Mouse (Mus musculus): ENCODE measurements around the gene Clip2. TPM values are rescaled to one million over a fixed set of nuclear protein-coding genes. Genes with fewer than 3 reads are reported as not detected.

Gene Clip2
- polyA plus RNA-seq, 1 experiment = 43.4 TPM

- peak overlapping the region; percentile 92 for H3K27ac ChIP-seq (ENCODE audit: insufficient read depth, low read depth, low read length)
Measured at GRCm38 (mm10) chr5:134550836-134551232, 1.4 kb downstream of the Clip2 start.

DNA sequence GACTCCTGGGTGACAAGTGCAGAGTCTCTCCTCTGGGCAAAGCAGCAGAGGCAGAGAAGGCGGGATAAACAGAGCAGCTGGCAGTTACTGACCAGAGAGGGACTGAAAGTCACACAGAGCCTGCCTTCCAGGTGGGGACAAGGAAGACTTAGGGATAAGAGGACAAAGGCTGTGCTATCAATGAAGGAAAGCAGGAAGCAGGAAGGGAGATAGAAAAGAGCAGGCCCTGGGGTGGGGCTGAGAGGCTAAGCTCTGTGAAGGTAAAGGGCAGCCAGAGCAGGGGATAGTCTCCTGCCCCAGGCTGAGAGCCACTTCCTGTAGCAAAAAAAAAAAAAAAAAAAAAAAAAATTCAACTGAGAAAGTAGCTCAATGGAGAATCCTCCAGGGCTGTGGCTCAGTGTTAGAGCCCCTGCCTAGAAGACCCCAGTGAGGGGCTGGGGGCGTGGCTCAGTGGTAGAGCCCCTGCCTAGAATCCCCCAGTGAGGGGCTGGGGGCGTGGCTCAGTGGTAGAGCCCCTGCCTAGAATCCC is 2.5 kb downstream of the Clip2 start:
- H3K4me1 ChIP-seq (ENCODE audit: control insufficient read depth, insufficient read depth, insufficient read length, low read length) = peaks cover 31% of the 10 kb centered on the region
- WGBS = 24% methylated on average over 3 of the region's 3 CpGs
- H3K27ac ChIP-seq (ENCODE audit: insufficient read depth, low read depth, low read length) = peak overlapping the region; percentile 92
- H3K4me3 ChIP-seq (ENCODE audit: low read depth, low read length) = peak overlapping the region; percentile 27; the same call in 1 of the 2 replicates
- H3K36me3 ChIP-seq (ENCODE audit: control insufficient read depth, insufficient read depth, low read length) = peaks cover 2% of the 10 kb centered on the region; the same call in 1 of the 2 replicates
- TF ChIP-seq CTCF (IDR thresholded peaks at IDR 0.05; ENCODE audit: extremely low read depth, insufficient read length, insufficient replicate concordance, low read depth, low read length) (no peak), POLR2A (IDR thresholded peaks at IDR 0.05; ENCODE audit: low read depth, low read length) (peak; percentile 28; the same call in 1 of the 2 replicates)
- H3K27me3 ChIP-seq (ENCODE audit: control insufficient read depth, insufficient read depth, low read length) = no peaks in the 10 kb centered on the region

More at GRCm38 (mm10) chr5:134550836-134551232, 1.4 kb downstream of the Clip2 start:
- peak; percentile 2; the same call in 1 of the 2 replicates for TF ChIP-seq POLR2A (IDR thresholded peaks at IDR 0.05; ENCODE audit: low read depth, low read length)
- 0 out of 2 replicates have a peak, but pooled peaks have one; percentile 27 for TF ChIP-seq CTCF (IDR thresholded peaks at IDR 0.05; ENCODE audit: extremely low read depth, insufficient read length, insufficient replicate concordance, low read depth, low read length)
- Histone ChIP-seq H3K4me3 (ENCODE audit: low read depth, low read length) (peak overlapping the region; percentile 86), H3K36me3 (ENCODE audit: control insufficient read depth, insufficient read depth, low read length) (peaks cover 2% of the 10 kb centered on the region; the same call in 1 of the 2 replicates), H3K27me3 (ENCODE audit: control insufficient read depth, insufficient read depth, low read length) (no peaks in the 10 kb centered on the region), H3K4me1 (ENCODE audit: control insufficient read depth, insufficient read depth, insufficient read length, low read length) (peaks cover 39% of the 10 kb centered on the region)
- 5% methylated on average over 6 of the region's 6 CpGs for WGBS

DNA sequence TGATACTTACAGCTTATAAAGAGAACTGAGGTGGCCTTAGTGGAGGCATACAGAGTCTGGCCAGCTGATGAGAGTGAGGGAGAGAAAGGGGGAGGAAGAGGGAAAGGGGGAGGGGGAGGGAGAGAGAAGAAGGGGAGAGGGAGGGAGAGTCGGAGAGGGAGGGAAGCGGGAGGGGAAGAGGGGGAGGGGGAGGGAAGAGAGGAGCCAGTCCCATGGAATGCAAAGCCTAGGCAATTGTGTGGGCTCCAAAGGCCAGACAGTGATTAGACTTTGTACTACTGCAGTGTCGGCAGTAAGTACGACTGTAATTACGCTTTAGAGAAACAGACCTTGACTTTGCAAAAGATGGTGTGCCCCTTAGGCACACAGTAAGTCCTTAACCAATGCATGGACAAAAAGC is 3.9 kb downstream of the Clip2 start:
- Histone ChIP-seq H3K36me3 (ENCODE audit: control insufficient read depth, insufficient read depth, low read length) (peaks cover 2% of the 10 kb centered on the region; the same call in 1 of the 2 replicates), H3K4me3 (ENCODE audit: low read depth, low read length) (no peak overlapping the region), H3K27ac (ENCODE audit: insufficient read depth, low read depth, low read length) (peak overlapping the region; percentile 92), H3K27me3 (ENCODE audit: control insufficient read depth, insufficient read depth, low read length) (no peaks in the 10 kb centered on the region), H3K4me1 (ENCODE audit: control insufficient read depth, insufficient read depth, insufficient read length, low read length) (peaks cover 25% of the 10 kb centered on the region)
- no peak for TF ChIP-seq CTCF (IDR thresholded peaks at IDR 0.05; ENCODE audit: extremely low read depth, insufficient read length, insufficient replicate concordance, low read depth, low read length)
- TF ChIP-seq POLR2A (IDR thresholded peaks at IDR 0.05; ENCODE audit: low read depth, low read length) = no peak
- 23% methylated on average over 5 of the region's 5 CpGs for WGBS

- TF ChIP-seq POLR2A (IDR thresholded peaks at IDR 0.05; ENCODE audit: low read depth, low read length) (no peak), CTCF (IDR thresholded peaks at IDR 0.05; ENCODE audit: extremely low read depth, insufficient read length, insufficient replicate concordance, low read depth, low read length) (no peak)
- peaks cover 3% of the 10 kb centered on the region; the same call in 1 of the 2 replicates for H3K36me3 ChIP-seq (ENCODE audit: control insufficient read depth, insufficient read depth, low read length)
- 50% methylated on average over 7 of the region's 7 CpGs for WGBS
- no peak overlapping the region for H3K4me3 ChIP-seq (ENCODE audit: low read depth, low read length)
- no peak overlapping the region for H3K27ac ChIP-seq (ENCODE audit: insufficient read depth, low read depth, low read length)
- H3K4me1 ChIP-seq (ENCODE audit: control insufficient read depth, insufficient read depth, insufficient read length, low read length) = peaks cover 25% of the 10 kb centered on the region
- no peaks in the 10 kb centered on the region for H3K27me3 ChIP-seq (ENCODE audit: control insufficient read depth, insufficient read depth, low read length)
Measured at GRCm38 (mm10) chr5:134546790-134547189, 5.4 kb downstream of the Clip2 start.

- Histone ChIP-seq H3K27me3 (ENCODE audit: control insufficient read depth, insufficient read depth, low read length) (no peaks in the 10 kb centered on the region), H3K4me3 (ENCODE audit: low read depth, low read length) (no peak overlapping the region), H3K4me1 (ENCODE audit: control insufficient read depth, insufficient read depth, insufficient read length, low read length) (peaks cover 32% of the 10 kb centered on the region), H3K36me3 (ENCODE audit: control insufficient read depth, insufficient read depth, low read length) (peaks cover 3% of the 10 kb centered on the region; the same call in 1 of the 2 replicates), H3K27ac (ENCODE audit: insufficient read depth, low read depth, low read length) (no peak overlapping the region)
- TF ChIP-seq POLR2A (IDR thresholded peaks at IDR 0.05; ENCODE audit: low read depth, low read length) = no peak
- TF ChIP-seq CTCF (IDR thresholded peaks at IDR 0.05; ENCODE audit: extremely low read depth, insufficient read length, insufficient replicate concordance, low read depth, low read length) = no peak
- 54% methylated on average over 3 of the region's 3 CpGs for WGBS
Measured at GRCm38 (mm10) chr5:134545242-134545629, 7.0 kb downstream of the Clip2 start.

GRCm38 (mm10) chr5:134544516-134545241 is 7.6 kb downstream of the Clip2 start:
- TF ChIP-seq POLR2A (IDR thresholded peaks at IDR 0.05; ENCODE audit: low read depth, low read length) (peak; percentile 14; the same call in 1 of the 2 replicates), CTCF (IDR thresholded peaks at IDR 0.05; ENCODE audit: extremely low read depth, insufficient read length, insufficient replicate concordance, low read depth, low read length) (no peak)
- H3K4me3 ChIP-seq (ENCODE audit: low read depth, low read length) = no peak overlapping the region
- no peaks in the 10 kb centered on the region for H3K27me3 ChIP-seq (ENCODE audit: control insufficient read depth, insufficient read depth, low read length)
- peaks cover 3% of the 10 kb centered on the region; the same call in 1 of the 2 replicates for H3K36me3 ChIP-seq (ENCODE audit: control insufficient read depth, insufficient read depth, low read length)
- no peak overlapping the region for H3K27ac ChIP-seq (ENCODE audit: insufficient read depth, low read depth, low read length)
- H3K4me1 ChIP-seq (ENCODE audit: control insufficient read depth, insufficient read depth, insufficient read length, low read length) = peaks cover 35% of the 10 kb centered on the region
- WGBS = 73% methylated on average over 19 of the region's 19 CpGs

- no peak overlapping the region for H3K4me3 ChIP-seq (ENCODE audit: low read depth, low read length)
- H3K4me1 ChIP-seq (ENCODE audit: control insufficient read depth, insufficient read depth, insufficient read length, low read length) = peaks cover 14% of the 10 kb centered on the region; the same call in 1 of the 2 replicates
- no peaks in the 10 kb centered on the region for H3K27me3 ChIP-seq (ENCODE audit: control insufficient read depth, insufficient read depth, low read length)
- 0 out of 2 replicates have a peak overlapping the region, but pooled peaks have one; percentile 23 for H3K27ac ChIP-seq (ENCODE audit: insufficient read depth, low read depth, low read length)
- WGBS = 15% methylated on average over 7 of the region's 7 CpGs
- H3K36me3 ChIP-seq (ENCODE audit: control insufficient read depth, insufficient read depth, low read length) = peaks cover 3% of the 10 kb centered on the region; the same call in 1 of the 2 replicates
- TF ChIP-seq CTCF (IDR thresholded peaks at IDR 0.05; ENCODE audit: extremely low read depth, insufficient read length, insufficient replicate concordance, low read depth, low read length) = no peak
- TF ChIP-seq POLR2A (IDR thresholded peaks at IDR 0.05; ENCODE audit: low read depth, low read length) = no peak
Measured at GRCm38 (mm10) chr5:134541640-134542039, 10.6 kb downstream of the Clip2 start.
